Mouse (Mus musculus) G1E (cell line): ENCODE results near the gene C9orf72. TPM values are rescaled to one million over a fixed set of nuclear protein-coding genes. Genes with fewer than 3 reads are reported as not detected.
A peak's percentile ranks its signal among the peaks of the same experiment; 100 is the strongest.

ENCODE experiments used
- ATAC-seq: 2 replicates; pipeline ENCODE4 v1.8.0; 2016; ENCODE audit warnings: mild to moderate bottlenecking; ENCODE audit not compliant: insufficient number of reproducible peaks, poor library complexity, low FRiP score, severe bottlenecking; ENCODE audit errors: extremely low read depth
- DNase-seq: peaks from one replicate; pipeline ENCODE4 v3.0.0; 2012; ENCODE audit warnings: low spot score
- H3K27me3 ChIP-seq: 2 replicates; pipeline ENCODE4 v1.6.1; 2012; ENCODE audit warnings: mild to moderate bottlenecking, low read length, inconsistent platforms; ENCODE audit not compliant: insufficient read depth
- H3K36me3 ChIP-seq: replicated peaks from 2 replicates; pipeline ENCODE3; 2012; ENCODE audit warnings: mild to moderate bottlenecking, inconsistent platforms
- H3K4me1 ChIP-seq: 2 replicates; pipeline ENCODE4 v1.6.1; 2012; ENCODE audit warnings: low read depth, low read length, inconsistent platforms, mixed read lengths; ENCODE audit not compliant: insufficient read depth
- H3K4me3 ChIP-seq: 2 replicates; pipeline ENCODE4 v1.5.1; 2012; ENCODE audit warnings: low read depth, mild to moderate bottlenecking, inconsistent platforms, low read length, moderate library complexity, mixed read lengths
- H3K9me3 ChIP-seq: replicated peaks from 2 replicates; pipeline ENCODE4 v1.6.1; 2012; ENCODE audit warnings: inconsistent platforms
- CTCF ChIP-seq: IDR thresholded peaks from 2 replicates; pipeline ENCODE4 v1.5.1; 2012; ENCODE audit warnings: low read depth, low read length, inconsistent platforms, mixed read lengths
- GATA1 ChIP-seq: IDR thresholded peaks from 2 replicates; pipeline ENCODE4 v1.6.1; 2012; ENCODE audit warnings: borderline replicate concordance, low read length, inconsistent platforms, mixed read lengths
- GATA2 ChIP-seq: IDR thresholded peaks from 2 replicates; pipeline ENCODE4 v1.6.1; 2012; ENCODE audit warnings: low read depth, low read length, inconsistent platforms, borderline replicate concordance
- POLR2AphosphoS5 ChIP-seq: IDR thresholded peaks from 2 replicates; pipeline ENCODE4 v1.6.1; 2012; ENCODE audit warnings: low read depth, low read length, inconsistent platforms; ENCODE audit not compliant: insufficient replicate concordance
- TAL1 ChIP-seq: conservative IDR thresholded peaks from 2 replicates; pipeline ENCODE4 v1.6.1; 2012; ENCODE audit warnings: low read depth, low read length, inconsistent platforms, mixed read lengths
- polyA plus RNA-seq: library from polyadenylated mRNA; stranded (reverse); fragments of >175 nt; gene quantifications from 2 replicates; pipeline ENCODE4 v1.2.3, GENCODE M21; 2012
- total RNA-seq, 2 experiments: library from RNA; stranded (forward) in 1 of 2; stranded (reverse) in 1 of 2; fragments of 200-1000 nt in 1 of 2; fragments of >200 nt in 1 of 2; fragmentation: Nextera tagmentation in 1 of 2; gene quantifications; 2 replicates each; pipeline ENCODE4 v1.2.3; 2014 to 2017

C9orf72 gene
- total and polyA plus RNA-seq, 3 experiments: 0.18 to 21.7 (median 17.5) TPM

DNA sequence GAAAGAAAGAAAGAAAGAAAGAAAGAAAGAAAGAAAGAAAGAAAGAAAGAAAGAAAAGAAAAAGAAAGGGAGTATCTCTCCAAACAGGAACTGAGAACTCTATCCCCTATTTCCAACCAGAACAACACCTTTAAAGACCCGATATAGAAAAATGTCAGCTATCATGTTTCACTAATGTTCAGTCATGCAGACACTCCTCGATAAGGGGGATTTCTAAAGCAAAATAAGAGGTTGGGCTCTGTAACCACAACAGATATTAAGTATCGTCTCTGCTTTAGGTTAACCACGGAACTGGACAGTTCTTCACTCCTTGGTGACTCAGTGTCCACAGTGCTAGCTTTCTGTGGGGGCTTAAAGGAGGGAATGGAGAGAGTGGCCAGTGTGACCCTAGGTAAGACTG lies 2.3 kb upstream of the C9orf72 start:
- no peak for DNase-seq
- Histone ChIP-seq H3K4me3 (no peak overlapping the region), H3K4me1 (peaks cover 25% of the 10 kb centered on the region), H3K27me3 (no peaks in the 10 kb centered on the region), H3K36me3 (peaks cover 2% of the 10 kb centered on the region), H3K9me3 (no peaks in the 10 kb centered on the region)
- TF ChIP-seq GATA2 (no peak), TAL1 (no peak), POLR2AphosphoS5 (no peak), GATA1 (no peak), CTCF (no peak)
- no peak for ATAC-seq

GRCm38 (mm10) chr4:35226496-35226992 lies 569 bp upstream of the C9orf72 start:
- no peak for TF ChIP-seq GATA2
- no peak for TF ChIP-seq POLR2AphosphoS5
- TF ChIP-seq GATA1: no peak
- TF ChIP-seq TAL1: no peak
- no peak for TF ChIP-seq CTCF
- no peaks in the 10 kb centered on the region for H3K27me3 ChIP-seq
- no peaks in the 10 kb centered on the region for H3K9me3 ChIP-seq
- H3K4me1 ChIP-seq: peaks cover 25% of the 10 kb centered on the region
- peak; percentile 7 for DNase-seq
- peaks cover 5% of the 10 kb centered on the region for H3K36me3 ChIP-seq
- peak overlapping the region; percentile 82 for H3K4me3 ChIP-seq
- 0 out of 2 replicates have a peak, but pooled peaks have one; percentile 10 for ATAC-seq

- Histone ChIP-seq H3K9me3 (no peaks in the 10 kb centered on the region), H3K27me3 (no peaks in the 10 kb centered on the region), H3K36me3 (peaks cover 5% of the 10 kb centered on the region), H3K4me3 (peak overlapping the region; percentile 82), H3K4me1 (peaks cover 25% of the 10 kb centered on the region)
- ATAC-seq (no peak), DNase-seq (peak; percentile 8)
- TF ChIP-seq GATA1 (no peak), CTCF (no peak), TAL1 (no peak), POLR2AphosphoS5 (no peak), GATA2 (no peak)
Measured at GRCm38 (mm10) chr4:35225141-35225733, 738 bp downstream of the C9orf72 start.

DNA sequence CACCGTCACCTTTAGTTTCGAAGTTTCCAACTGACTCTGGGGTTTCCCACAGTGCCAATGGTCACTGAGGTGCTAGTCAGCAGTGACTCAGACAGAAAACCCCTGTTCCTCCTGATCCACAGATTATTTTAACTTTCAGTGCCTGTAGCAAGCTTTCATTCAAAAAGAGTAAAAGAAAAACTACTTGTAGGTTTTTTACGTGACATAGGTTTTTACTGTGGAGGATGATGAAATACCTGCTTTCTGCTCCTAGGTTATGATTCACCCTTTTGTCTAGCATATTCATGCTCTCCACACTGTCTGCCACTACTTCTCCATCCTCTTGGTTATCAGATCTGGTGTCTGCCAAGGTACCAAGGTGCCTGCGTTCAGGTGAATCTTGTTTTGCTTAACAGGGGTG lies 1.9 kb downstream of the C9orf72 start:
- peaks cover 25% of the 10 kb centered on the region for H3K4me1 ChIP-seq
- H3K27me3 ChIP-seq: no peaks in the 10 kb centered on the region
- ATAC-seq (no peak), DNase-seq (no peak)
- H3K9me3 ChIP-seq: no peaks in the 10 kb centered on the region
- H3K36me3 ChIP-seq: peaks cover 6% of the 10 kb centered on the region
- TF ChIP-seq CTCF: no peak
- no peak for TF ChIP-seq GATA2
- TF ChIP-seq TAL1: no peak
- TF ChIP-seq GATA1: no peak
- no peak for TF ChIP-seq POLR2AphosphoS5
- H3K4me3 ChIP-seq: no peak overlapping the region

DNA sequence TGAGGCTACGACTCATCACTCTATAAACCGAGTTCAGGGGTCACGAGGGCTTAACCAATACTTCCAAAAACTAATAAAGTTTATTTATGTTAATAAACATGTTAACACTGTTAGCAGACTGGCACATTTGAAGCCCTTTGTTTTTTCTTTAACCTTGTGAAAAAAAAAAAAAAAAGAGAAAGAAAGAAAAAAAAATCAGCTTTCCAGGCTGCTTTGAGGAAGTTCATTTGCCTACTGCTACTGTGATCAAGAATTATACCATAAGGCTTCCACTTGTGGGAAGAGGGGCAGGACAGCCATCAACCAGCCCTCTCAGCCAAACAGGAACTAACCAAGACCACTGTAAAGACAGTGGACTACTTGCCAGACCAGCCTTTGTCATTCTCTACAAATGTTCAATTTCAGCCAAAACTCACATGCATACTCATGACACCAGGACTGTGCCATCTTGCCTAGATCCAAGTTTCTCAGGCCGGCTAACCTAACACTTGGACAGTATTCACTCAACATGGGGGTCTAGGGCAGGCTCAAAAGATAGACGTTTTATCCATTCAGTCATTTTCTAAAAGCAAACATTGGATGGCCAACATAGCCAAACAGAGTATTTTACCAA lies 2.5 kb downstream of the C9orf72 start:
- Histone ChIP-seq H3K36me3 (peaks cover 9% of the 10 kb centered on the region), H3K4me1 (peaks cover 23% of the 10 kb centered on the region), H3K27me3 (no peaks in the 10 kb centered on the region), H3K9me3 (no peaks in the 10 kb centered on the region), H3K4me3 (no peak overlapping the region)
- TF ChIP-seq TAL1 (no peak), CTCF (no peak), GATA1 (no peak), GATA2 (no peak), POLR2AphosphoS5 (no peak)
- DNase-seq: no peak
- ATAC-seq: no peak

GRCm38 (mm10) chr4:35221903-35222302 lies 4.1 kb downstream of the C9orf72 start:
- no peak for ATAC-seq
- TF ChIP-seq TAL1: no peak
- TF ChIP-seq GATA2: no peak
- TF ChIP-seq GATA1: no peak
- TF ChIP-seq CTCF: no peak
- no peak for TF ChIP-seq POLR2AphosphoS5

DNA sequence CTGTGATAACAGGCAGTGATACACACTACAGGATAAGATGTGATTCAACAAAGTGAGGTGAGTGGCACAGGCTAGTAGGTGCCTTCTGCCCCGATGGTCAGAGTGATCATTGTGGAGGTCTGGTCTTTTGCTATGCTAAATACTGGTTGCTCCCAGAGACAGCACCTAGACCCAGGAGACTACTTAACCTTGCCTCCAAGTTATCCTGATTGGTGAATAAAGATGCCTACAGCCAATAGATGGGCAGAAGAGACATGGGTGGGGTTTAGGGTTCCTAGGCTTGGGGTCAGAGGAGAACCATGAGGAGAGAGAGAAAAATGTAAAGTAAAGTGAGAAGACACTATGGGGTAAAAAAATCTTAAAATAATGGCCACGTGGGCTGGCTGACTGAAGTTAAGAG lies 4.8 kb downstream of the C9orf72 start:
- no peak overlapping the region for H3K4me3 ChIP-seq
- H3K27me3 ChIP-seq: no peaks in the 10 kb centered on the region
- H3K4me1 ChIP-seq: peaks cover 16% of the 10 kb centered on the region
- ATAC-seq (no peak), DNase-seq (no peak)
- no peaks in the 10 kb centered on the region for H3K9me3 ChIP-seq
- TF ChIP-seq GATA1 (no peak), POLR2AphosphoS5 (no peak), CTCF (no peak), GATA2 (no peak), TAL1 (no peak)
- H3K36me3 ChIP-seq: peaks cover 24% of the 10 kb centered on the region

More at GRCm38 (mm10) chr4:35221903-35222302, 4.1 kb downstream of the C9orf72 start:
- H3K9me3 ChIP-seq: no peaks in the 10 kb centered on the region
- H3K36me3 ChIP-seq: peaks cover 21% of the 10 kb centered on the region
- DNase-seq: no peak
- H3K27me3 ChIP-seq: no peaks in the 10 kb centered on the region
- H3K4me3 ChIP-seq: no peak overlapping the region
- H3K4me1 ChIP-seq: peaks cover 17% of the 10 kb centered on the region
